Mouse (Mus musculus) embryo, embryonic 10 days (tissue): ENCODE data around the gene Srpk3.
"Not testable (repeated sequence)": the region's sequence is repeated elsewhere in the genome, so short reads cannot be mapped to it uniquely, and the experiment has no call there.

Experiments used
- DNase-seq: peaks from one replicate; pipeline ENCODE4 v3.0.0-alpha.2; 2015; ENCODE audit warnings: low spot score

The Srpk3 gene

DNA sequence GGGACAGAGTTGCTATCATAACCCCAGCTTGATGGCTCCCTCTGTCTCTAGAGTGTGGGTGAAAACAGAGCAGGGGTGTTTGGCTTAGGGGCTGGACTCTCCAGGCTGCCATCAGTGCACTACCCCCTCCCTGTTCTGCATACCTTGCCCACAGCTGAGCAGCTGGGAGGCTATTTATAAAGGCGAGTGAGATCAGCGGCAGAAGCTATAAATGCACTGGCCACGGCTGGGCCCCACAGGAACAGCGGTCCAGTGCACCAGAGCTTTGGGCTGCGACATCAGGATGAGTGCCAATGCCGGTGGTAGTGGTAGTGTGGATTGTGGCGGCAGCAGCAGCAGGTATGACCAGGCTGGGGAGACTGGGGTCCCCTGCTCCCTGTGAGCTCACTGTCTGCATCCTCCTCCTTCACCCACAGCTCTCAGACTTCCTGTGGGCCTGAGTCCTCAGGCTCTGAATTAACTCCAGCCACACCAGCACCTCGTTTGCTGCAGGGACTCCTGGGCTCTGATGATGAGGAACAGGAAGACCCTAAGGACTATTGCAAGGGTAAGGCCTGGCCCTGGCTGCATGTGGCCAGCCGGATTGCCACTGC is at the start of gene Srpk3:
TSS of gene Srpk3 (plus strand) at position 238 of the 593 bp plus-strand sequence.
- DNase-seq, result no peak

DNA sequence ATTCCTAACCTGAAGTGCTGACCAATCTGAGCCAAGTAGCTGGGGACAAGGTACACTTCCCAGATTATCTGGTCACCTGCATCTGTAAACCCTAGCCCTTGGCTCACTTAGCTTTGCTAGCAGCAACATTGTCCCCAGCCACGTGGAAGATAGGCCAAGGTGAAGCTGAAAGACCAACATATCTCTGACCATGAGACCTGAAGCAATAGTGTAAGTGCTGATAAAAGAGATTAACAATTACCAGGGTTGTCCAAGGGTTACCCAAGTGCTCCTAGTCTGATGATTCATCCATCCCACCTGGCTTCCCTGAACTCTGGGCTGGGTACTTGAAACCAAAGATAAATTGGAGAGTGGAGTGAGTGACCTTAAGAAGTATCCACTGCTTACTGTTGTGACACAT is 43.3 kb upstream of the Srpk3 start:
- DNase-seq, result no peak

DNA sequence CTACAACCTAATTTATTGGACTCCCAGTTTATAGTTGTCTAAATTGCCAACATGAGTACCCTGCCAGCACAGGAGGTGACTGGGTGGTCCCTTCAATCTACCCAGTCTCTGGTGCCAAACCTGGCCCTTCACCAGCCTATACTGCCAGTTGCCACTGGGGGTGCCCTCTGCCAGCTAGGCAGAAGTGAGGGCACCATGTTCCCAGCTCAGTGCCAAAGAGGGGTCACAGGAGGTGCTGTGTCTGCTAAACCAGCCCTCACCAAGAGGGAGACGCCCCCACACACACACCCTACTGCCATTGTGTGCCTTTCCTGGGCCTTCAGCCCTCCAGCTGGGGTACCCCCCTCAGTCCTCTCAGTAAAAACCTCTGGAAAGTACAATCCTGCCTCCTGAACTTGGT is 36.0 kb upstream of the Srpk3 start:
- no peak for DNase-seq

DNA sequence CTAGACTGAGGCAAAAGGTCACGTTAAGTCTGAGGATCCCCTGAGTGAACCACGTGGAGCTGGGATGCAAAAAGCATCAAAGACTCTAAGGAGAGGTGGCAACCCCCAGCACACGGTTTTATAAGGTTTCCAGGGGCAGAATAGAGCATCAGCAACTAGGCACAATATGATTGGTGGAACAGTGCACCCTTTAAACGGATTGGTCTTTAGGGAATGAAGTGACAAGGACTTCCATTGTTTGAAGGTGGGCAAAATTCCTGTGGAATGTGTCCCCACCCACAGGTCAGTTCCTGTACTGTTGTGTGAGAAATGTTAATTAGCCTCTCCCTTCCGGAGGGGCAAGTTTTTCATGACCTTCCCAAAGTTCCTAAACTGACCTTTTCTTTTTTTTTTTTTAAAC is 35.1 kb upstream of the Srpk3 start:
- DNase-seq, result no peak

DNA sequence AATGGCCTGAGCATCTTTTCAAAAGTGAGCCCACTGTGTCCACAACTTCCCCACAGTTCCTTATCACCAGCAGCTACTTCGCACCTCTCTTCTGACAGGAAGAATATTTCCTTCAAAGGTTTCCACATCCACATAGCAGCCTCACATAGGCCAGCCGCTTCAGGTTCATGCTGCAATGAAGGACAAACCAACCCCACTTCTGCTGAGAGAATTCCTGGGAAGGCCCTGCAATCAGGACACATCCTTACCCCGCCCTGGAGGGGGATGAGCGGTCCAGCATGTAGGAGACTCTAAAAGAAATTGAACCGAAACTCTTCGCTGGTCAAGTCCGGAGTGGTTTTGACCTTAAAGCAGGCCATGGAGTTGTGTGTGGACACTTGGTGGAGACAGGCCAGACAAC is 34.4 kb upstream of the Srpk3 start:
- DNase-seq, result not testable (repeated sequence)

DNA sequence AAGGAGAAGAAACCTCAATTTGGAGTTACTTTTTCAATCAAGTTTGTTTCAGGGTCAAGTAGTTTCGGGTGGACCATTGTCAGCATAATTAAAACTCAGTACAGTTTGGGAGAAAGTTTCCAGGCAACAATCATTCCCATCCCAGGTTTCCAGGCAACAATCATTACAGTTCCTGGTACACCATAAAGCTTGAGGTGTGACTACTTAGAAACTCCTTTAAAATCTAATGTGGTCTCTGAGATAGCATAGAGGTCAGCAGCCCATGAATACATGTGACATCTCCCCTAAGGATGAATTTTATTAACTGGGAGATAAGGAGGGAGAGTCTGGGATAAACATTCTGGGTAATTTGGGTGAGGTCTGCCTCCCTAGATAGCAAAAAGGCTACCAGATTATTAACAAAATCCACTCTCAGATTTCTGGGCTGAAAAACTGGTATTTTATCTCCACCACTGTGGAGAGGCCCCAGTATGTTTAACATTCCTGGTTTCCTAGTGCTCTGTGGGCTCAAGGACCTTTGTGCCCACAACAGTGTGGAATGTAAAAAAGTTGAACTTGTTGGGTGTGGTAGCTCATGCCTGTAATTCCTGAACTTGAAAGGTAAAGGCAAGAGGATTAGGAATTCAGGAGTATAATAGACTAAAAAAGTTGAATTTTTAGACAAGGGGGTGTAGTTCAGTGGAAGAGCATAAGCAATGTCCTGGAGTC is 29.3 kb upstream of the Srpk3 start:
- no peak for DNase-seq

DNA sequence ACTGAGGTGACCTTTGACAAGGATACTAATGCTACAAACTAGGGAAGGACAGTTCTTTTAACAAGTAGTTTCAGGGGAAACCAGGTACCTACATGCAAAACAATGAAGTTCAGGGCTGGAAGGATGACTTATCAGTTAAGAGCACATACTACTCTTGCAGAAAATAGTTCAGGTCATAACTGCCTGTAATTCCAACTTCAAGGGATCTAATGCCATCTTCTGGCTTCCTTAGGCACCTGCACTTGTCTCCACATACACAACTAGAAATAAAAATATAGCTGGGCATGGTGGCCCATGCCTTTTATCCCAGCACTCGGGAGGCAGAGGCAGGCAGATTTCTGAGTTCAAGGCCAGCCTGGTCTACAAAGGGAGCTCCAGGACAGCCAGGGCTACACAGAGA is 25.2 kb upstream of the Srpk3 start:
- DNase-seq, result no peak

DNA sequence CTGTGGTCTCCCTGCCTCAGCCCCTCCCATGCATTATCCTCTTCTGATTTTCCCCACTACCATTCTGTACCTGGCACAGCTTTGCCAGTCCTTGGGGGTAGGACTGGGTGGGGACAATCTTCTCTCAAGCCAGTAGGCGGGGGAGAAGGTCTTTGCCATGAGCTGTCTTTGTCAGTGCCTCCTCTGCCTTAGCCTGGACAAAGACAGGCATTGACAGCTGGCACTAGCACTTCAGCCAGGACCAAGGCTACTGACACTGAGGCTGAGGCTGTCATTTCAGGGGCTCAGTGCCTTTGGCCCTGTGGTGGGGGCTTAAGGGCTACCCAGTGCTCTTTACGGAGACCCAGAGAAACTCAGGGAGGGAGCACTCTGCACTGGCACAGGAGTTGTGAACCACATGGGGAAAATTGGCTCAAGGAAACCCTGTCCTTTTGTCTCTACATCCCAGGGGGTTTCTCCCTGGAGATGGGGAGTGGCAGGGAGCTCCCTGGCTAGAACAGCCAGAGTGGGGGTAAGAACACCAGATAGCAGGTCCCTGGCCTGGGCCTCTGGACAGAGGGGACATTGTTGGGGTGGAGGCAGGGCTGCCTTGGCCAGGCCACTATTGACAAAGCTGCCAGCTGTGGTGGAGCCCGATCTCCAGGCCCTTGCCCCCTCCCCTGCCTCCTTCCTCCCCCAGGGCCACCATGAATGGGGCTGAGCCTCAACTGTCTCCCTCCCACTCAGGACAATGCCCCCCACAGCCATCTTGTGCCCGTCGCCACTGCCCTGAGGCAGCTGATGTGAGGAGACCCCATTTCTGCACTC is 17.7 kb upstream of the Srpk3 start, which contains the start of gene Plxnb3:
TSS of gene Plxnb3 (plus strand) at position 757 of the 807 bp plus-strand sequence.
- DNase-seq, result no peak

DNA sequence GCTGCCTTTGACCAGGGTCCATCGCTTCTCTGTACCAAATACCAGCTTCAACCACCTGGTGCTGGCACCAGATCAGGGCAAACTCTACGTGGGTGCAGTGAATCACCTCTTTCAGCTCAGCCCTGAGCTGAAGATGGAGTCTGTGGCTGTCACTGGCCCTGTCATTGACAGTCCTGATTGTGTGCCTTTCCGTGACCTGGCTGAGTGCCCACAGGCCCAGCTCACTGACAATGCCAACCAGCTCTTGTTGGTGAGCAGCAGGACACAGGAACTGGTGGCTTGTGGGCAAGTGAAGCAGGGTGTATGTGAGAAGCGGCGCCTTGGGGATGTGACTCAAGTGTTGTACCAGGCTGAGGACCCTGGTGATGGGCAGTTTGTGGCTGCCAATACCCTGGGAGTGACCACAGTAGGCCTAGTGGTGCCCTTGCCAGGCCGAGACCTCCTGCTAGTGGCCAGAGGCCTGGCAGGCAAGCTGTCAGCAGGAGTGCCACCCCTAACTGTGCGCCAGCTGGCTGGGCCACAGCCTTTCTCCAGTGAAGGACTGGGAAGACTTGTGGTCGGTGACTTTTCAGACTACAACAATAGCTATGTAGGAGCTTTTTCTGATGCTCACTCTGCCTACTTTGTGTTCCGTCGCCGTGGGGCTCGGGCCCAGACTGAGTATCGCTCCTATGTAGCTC is 15.5 kb upstream of the Srpk3 start:
- no peak for DNase-seq

DNA sequence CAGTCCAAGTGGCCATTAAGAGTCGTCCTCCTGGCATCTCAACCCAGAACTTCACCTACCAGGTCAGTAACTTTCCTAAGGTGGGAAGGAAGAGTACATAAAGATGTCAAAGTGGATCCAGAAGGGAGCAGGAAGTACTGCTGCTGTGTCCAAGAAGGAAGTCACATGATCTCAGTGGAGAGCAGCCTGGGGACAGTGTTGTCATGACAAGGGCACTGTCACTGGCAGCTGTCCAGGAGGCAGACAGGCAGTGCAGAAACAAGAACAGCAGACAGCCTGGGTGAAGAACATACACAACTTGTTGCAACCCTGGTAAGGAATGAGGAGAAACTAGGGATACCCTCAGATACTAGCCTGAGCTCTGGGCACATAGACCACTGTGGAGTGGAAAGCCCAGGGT is 8.9 kb upstream of the Srpk3 start:
- no peak for DNase-seq

DNA sequence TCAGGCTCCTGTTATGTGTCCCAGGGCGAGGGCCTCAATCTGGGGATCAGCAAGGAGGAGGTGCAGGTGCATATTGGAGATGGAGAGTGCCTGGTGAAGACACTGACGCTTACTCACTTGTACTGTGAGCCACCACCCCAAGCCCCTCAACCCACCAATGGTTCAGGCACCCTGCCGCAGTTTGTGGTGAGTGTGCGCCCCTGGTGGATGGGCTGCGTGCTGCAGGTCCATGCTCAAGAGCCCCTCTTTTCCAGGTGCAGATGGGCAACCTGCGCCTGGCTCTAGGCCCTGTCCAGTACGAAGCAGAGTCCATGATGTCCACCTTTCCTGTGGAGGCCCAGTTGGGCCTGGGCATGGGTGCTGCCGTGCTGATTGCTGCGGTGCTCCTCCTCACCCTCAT is 6.9 kb upstream of the Srpk3 start:
- DNase-seq, result peak; percentile 39

DNA sequence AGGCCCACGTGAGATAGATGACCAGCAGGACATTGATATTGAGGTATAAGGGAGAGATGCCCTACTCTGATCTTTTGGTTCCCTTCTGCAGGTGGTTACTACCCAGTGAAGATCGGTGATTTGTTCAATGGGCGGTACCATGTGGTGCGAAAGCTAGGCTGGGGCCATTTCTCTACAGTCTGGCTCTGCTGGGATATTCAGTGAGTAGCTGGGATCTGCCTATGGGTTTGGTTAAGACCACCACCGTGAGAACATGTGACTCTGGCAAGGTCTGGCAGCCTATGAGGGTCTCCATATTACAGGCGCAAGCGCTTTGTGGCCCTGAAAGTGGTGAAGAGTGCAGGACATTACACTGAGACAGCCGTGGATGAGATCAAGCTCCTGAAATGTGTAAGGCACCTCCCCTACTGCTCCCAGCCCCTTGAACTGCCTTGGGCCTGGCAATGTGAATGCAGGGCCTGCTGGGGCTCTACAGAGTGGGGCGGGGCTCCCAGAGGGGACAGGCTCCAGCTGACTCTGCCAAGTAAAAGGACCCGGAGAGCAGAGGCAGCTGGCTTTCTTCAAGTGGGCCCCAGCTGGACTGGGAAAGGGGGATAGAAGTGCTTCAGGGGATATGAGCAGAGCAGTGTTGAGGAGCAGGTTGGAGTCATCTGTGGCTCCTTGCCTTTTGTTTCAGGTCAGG is 738 bp downstream of the Srpk3 start:
- DNase-seq, result no peak

DNA sequence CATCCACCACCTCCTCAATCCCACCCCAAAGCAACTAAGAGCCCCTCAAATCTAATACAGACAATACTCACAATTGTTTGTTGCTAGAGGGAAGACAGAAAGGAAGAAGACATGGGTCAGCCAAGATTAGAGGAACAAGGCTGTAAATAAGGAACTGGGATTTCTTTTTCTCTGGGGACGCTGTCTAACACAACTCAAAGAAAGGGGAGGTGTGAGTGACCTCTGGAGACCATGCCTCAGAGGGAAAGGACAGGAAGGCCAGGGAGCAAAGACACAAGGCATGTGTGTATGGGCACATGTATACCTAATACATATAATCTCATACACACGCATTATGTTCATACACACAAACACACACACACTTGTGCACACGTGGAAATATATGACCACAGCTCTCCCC is 8.0 kb downstream of the Srpk3 start:
- DNase-seq, result no peak

DNA sequence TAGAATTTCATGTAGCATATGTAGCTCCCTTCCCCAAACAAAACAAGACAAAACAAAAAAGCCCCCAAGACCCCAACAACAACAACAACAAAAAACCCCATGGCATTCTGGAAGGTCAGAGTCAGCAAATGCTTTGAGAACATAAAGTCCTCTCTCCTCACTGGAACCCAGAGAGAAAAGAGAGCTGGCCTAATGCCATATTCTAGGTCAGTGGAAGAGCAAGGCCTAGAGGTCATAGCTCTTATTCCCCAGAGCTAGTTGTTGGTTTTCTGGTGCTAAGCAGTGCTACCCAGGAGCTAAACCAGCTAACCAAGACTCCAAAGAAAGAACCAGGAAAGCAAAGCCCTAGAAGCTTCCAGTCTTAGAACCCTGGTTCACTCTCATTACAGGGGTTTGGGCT is 11.5 kb downstream of the Srpk3 start:
- DNase-seq, result no peak

DNA sequence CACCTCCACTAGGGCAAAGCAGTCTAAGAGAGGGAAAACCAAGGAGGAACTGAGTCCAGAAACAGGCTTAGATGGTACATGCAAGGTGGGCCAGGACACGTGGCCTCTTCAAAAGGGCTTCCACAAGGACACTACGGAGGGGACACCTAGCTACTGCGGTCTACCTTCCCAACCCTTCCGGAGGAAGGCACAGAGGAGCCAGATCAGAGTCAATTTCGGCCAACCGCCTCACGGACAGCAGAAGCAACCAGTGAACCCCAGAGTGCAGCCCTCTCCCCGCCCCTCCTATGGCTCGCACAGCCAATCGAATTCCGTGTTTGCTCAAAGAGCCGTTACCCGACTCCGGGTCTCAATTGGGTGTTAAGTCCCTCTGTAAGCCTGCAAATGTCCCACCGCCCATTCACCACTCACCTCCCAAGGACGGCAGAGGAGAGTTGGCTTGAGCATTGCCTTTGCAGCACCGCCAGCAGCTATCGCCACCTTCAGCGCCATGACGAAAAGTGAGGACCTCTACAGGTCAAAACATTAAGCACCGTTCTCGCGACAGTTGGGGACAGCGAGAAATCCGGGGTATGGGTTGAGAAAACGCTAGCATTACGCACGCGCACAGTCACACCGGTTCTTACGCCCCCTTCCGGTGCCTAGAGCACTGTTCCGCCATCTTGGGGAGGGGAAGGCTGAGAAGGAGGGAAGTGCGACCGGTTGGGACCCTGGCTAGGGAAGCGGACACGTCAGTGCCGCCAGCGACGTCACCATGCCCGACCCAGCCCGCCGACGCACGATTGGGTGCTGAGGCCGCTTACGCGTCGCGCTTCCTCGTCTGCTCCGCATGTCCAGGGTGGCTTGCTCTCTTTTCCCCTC is 12.4 kb downstream of the Srpk3 start, which contains the start of the genes Idh3g and Ssr4:
TSS of gene Idh3g (minus strand) at position 534 of the 861 bp plus-strand sequence.
TSS of gene Ssr4 (plus strand) at position 665 of the 861 bp plus-strand sequence.
- DNase-seq, result peak; percentile 97

DNA sequence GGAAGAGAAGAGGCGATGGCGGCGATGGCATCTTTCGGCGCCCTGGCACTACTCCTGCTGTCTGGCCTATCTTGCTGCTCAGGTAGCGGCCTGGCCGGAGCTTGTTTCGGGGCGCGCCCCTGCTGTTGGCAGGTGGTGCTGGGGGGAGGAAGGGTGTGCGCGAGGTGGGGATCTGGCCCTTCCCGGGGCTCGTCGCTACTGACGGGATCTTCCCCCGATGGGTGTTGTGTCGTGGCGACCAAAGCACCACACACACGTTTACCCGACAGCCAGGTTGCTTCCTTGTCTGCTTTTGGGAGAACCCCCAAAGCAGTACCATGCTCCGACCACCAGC is 13.0 kb downstream of the Srpk3 start:
- no peak for DNase-seq

DNA sequence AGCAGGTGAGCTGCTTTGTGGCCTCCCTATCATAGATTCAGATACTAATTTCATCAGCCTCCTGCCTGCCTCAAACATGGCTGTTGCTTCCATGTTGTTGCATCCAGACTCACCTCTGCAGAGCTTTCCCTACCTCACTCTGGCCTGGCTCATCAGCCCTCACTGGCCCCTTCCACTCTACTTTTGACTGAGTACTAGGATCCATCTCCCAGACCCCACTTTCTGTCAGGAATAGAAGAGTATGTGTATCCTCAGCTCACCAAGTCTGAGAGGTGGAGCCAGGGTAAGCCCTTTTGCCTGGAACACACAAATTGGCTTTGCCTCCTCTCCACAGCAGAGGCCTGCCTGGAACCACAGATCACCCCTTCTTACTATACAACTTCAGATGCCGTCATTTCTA is 14.3 kb downstream of the Srpk3 start:
- DNase-seq, result no peak

DNA sequence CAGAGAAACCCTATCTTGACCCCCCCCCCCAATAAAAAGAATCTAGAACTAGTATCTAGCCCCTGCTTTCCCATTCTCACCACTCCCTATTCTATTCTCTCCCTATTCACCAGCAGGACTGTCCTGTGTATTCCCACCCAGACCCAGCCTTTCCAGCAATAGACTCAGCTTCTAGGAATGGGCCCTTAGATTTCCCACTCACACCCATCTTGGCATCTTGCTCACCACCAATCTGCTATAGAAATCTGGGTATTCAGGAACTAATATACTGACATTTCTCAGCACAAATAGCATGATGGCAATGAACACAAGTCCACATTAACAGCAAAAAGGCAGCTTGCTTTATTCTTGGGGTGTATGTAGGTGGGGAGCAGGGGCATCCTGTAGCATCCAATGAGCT is 18.8 kb downstream of the Srpk3 start:
- DNase-seq, result no peak

DNA sequence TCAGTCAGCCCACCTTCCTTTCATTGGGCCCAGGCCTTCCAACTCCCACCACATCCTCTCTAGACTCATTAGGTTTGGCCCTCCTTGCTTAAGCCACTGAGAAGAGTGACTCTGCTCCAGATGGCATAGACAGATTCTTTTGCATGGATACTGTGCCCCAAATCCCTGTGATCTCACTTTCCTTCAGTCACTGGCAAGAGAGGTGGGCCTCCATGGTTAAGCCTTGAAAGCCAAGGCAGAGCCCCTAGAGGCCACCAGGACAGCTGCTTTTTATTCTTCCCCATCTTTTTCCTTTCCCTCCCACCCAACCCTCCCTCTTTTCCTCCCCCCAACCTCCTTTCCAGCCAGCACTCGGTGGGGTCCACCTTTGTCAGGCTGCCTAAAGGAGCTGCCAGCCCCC is 19.3 kb downstream of the Srpk3 start:
- DNase-seq, result no peak

DNA sequence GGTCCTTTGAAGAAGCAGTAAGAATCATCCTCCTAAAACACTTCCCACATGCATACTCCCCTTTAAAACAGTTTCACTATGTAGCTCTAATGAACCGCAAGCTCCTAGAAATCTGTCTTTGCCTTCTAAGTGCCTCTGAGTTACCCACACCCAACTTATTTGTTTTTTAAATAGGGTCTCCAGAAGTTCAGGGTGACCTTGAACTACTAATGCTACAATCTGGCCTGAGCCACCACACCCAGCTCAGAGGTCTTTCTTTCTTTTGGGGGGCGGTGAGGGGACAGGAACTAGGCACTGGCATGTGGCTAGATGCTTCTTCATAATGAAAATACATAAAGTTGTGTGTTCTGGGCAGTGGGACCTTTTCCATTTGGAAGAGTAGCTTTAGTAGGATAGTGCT is 23.3 kb downstream of the Srpk3 start:
- no peak for DNase-seq

DNA sequence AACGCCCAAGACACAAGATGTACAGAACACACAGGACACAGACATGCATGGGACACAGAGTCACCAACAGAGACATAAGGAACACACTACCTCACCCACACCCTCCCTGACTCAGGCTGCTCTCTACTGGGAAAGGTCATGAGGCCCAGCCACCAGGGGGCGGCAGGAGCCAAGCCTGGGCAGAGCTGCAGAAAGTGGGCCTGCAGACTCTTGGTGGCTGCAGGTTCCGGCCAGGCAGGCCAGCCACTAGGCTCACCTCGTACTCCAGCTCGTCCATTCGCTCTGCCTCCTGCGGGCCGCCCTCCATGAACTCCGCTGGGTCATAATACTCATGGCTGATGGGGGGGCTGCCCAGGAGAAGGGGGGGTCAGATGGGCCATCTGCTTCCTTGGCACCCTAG is 24.3 kb downstream of the Srpk3 start:
- peak; percentile 72 for DNase-seq
